Mouse (Mus musculus) E14TG2a.4 (cell line): ENCODE measurements around the gene Mapk11.

Experiments
- CTCF ChIP-seq: conservative IDR thresholded peaks from 2 replicates; pipeline ENCODE4 v1.5.1; 2014; ENCODE audit warnings: low read length
- NANOG ChIP-seq: IDR thresholded peaks from 2 replicates; pipeline ENCODE4 v1.6.1; 2014; ENCODE audit warnings: borderline replicate concordance, low read length, mixed read lengths
- POU5F1 ChIP-seq: IDR thresholded peaks from 2 replicates; pipeline ENCODE4 v1.6.1; 2014; ENCODE audit warnings: low read length, borderline replicate concordance

DNA sequence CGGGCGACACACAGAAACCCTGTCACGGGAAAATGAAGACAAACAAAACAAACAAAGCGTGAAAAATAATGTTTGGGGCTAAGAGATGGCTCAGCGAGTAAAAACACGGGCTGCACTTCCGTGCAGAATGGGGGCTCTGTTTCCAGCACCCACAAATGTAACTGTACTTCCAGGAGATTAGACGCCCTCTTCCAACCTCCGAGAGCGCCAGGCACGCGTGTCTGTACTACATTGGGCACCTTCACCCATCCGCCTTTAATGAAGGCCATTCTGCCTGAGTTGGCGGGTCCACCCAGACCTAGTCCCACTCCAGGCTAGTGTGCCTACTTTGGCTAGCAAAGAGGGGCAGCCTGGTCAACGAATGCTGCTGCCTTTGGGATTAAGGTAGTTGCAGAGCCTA, 47.6 kb upstream of the Mapk11 start:
- TF ChIP-seq CTCF (no peak), NANOG (no peak), POU5F1 (no peak)
